Mouse (Mus musculus) erythroblast, embryonic 14.5 days (primary cell): ENCODE measurements around the gene Senp2.

Experiments
- GATA1 ChIP-seq: IDR thresholded peaks from 2 replicates; pipeline ENCODE4 v1.6.1; 2012; ENCODE audit warnings: low read length, inconsistent platforms, mixed read lengths
- TAL1 ChIP-seq: IDR thresholded peaks from 3 replicates; pipeline ENCODE4 v1.6.1; 2012; ENCODE audit warnings: low read length, inconsistent platforms, mixed read lengths

DNA sequence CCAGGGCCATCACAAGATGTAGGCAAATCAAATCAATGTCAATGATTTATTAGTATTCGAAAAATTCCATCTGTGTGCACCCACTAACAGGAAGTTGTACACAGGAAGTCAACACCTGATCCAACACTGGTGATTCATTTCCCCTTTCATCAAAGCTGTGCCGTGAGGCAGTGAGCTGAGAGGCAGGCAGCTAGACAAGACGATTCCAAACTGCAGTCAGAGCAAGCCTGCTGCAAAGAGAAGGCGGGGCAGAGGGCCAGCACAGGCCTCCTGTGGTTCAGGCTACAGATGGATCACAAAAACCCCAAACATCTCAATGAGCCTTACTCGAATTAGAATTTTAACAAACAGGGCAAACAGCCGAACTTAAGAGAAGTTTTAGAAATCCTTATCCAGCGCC lies 88.4 kb downstream of the Senp2 start:
- TF ChIP-seq GATA1: no peak
- no peak for TF ChIP-seq TAL1
